Mouse (Mus musculus): Measurements from ENCODE around the gene Ostm1. TPM values are rescaled to one million over a fixed set of nuclear protein-coding genes. Genes with fewer than 3 reads are reported as not detected.

Ostm1 gene
- polyA plus RNA-seq, 1 experiment from 2014 or later, result 23.9 TPM

GRCm38 (mm10) chr10:42585596-42586305, 2.1 kb downstream of the Ostm1 start:
- no peak for DNase-seq (ENCODE audit: low spot score)
- ATAC-seq, result no peak
- H3K4me2 ChIP-seq (replicated peaks; ENCODE audit: low read depth, low read length), result no peak overlapping the region
- peaks cover 82% of the 10 kb centered on the region for H3K27me3 ChIP-seq (replicated peaks; ENCODE audit: insufficient read depth, low read length)
- TF ChIP-seq CTCF (IDR thresholded peaks at IDR 0.05), result no peak
- TF ChIP-seq EP300 (IDR thresholded peaks at IDR 0.05), result no peak
- no peaks in the 10 kb centered on the region for H3K36me3 ChIP-seq (ENCODE audit: insufficient read depth, low read length)
- WGBS, result 7% methylated on average over 22 of the region's 22 CpGs
- H3K27ac ChIP-seq (ENCODE audit: low read length), result no peak overlapping the region
- no peaks in the 10 kb centered on the region for H3K9me3 ChIP-seq (ENCODE audit: low read length)
- no peaks in the 10 kb centered on the region; the same call in 1 of the 2 replicates for H3K4me1 ChIP-seq (ENCODE audit: insufficient read depth, low read depth, low read length)
- no peak overlapping the region for H3K4me3 ChIP-seq (ENCODE audit: low read depth, low read length)
- H3K9ac ChIP-seq (replicated peaks; ENCODE audit: low read depth), result no peak overlapping the region

DNA sequence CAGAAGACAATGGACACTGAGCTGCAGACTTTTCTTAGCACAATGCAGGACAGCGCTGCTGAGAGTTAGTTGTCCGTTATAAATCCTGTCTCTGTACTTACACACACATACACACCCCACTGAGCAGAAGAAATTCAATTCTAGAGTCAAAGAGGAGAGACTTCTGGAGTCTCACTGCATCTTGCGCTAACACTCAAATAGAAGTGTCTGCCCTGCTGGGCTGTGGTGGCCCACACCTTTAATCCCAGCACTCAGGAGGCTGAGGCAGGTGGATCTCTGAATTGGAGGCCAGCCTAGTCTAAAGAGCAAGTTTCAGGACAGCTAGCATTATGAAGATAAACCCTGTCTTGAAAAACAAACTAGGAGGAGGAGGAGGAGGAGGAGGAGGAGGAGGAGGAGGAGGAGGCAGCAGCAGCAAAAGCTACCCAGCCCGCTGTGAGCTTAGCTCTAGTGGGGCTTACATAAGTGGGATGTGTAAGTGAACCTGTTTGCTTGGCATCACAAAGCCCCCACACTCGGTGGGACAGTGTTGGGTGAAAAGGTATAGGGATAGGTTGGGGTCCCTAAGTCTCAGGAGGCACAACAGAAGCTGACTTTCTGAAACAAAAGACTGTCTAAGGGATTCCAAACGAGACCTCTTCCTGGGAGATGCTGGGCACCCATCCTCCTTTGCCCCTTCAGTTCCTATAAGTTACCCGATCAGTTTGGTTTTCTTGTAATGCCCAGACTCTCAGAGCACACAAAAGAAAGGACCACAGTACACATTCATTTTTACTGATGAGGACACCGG, 4.5 kb downstream of the Ostm1 start:
- ATAC-seq, result no peak
- 5% methylated on average over 8 of the region's 8 CpGs for WGBS

GRCm38 (mm10) chr10:42589505-42589904, 5.9 kb downstream of the Ostm1 start:
- H3K36me3 ChIP-seq (ENCODE audit: insufficient read depth, low read length), result no peaks in the 10 kb centered on the region
- ATAC-seq (no peak), DNase-seq (ENCODE audit: low spot score) (no peak)
- H3K27ac ChIP-seq (ENCODE audit: low read length), result no peak overlapping the region
- no peak for TF ChIP-seq EP300 (IDR thresholded peaks at IDR 0.05)
- no peak for TF ChIP-seq CTCF (IDR thresholded peaks at IDR 0.05)
- peaks cover 81% of the 10 kb centered on the region for H3K27me3 ChIP-seq (replicated peaks; ENCODE audit: insufficient read depth, low read length)
- H3K9ac ChIP-seq (replicated peaks; ENCODE audit: low read depth), result no peak overlapping the region
- peaks cover 7% of the 10 kb centered on the region; the same call in 1 of the 2 replicates for H3K4me1 ChIP-seq (ENCODE audit: insufficient read depth, low read depth, low read length)
- 11% methylated on average over 5 of the region's 5 CpGs for WGBS
- no peaks in the 10 kb centered on the region for H3K9me3 ChIP-seq (ENCODE audit: low read length)
- no peak overlapping the region for H3K4me3 ChIP-seq (ENCODE audit: low read depth, low read length)
- no peak overlapping the region for H3K4me2 ChIP-seq (replicated peaks; ENCODE audit: low read depth, low read length)

More for the DNA sequence above, 4.5 kb downstream of the Ostm1 start:
- H3K27ac ChIP-seq (ENCODE audit: low read length), result no peak overlapping the region
- no peaks in the 10 kb centered on the region for H3K36me3 ChIP-seq (ENCODE audit: insufficient read depth, low read length)
- H3K27me3 ChIP-seq (replicated peaks; ENCODE audit: insufficient read depth, low read length), result peaks cover 86% of the 10 kb centered on the region
- peaks cover 7% of the 10 kb centered on the region; the same call in 1 of the 2 replicates for H3K4me1 ChIP-seq (ENCODE audit: insufficient read depth, low read depth, low read length)
- TF ChIP-seq EP300 (IDR thresholded peaks at IDR 0.05) (no peak), CTCF (IDR thresholded peaks at IDR 0.05) (no peak)
- H3K4me2 ChIP-seq (replicated peaks; ENCODE audit: low read depth, low read length), result no peak overlapping the region
- no peaks in the 10 kb centered on the region for H3K9me3 ChIP-seq (ENCODE audit: low read length)
- H3K9ac ChIP-seq (replicated peaks; ENCODE audit: low read depth), result no peak overlapping the region
- H3K4me3 ChIP-seq (ENCODE audit: low read depth, low read length), result no peak overlapping the region
- no peak for DNase-seq (ENCODE audit: low spot score)

- no peaks in the 10 kb centered on the region for H3K36me3 ChIP-seq (ENCODE audit: insufficient read depth, low read length)
- WGBS, result 3% methylated on average over 19 of the region's 19 CpGs
- H3K27me3 ChIP-seq (replicated peaks; ENCODE audit: insufficient read depth, low read length), result peaks cover 71% of the 10 kb centered on the region
- peaks cover 7% of the 10 kb centered on the region; the same call in 1 of the 2 replicates for H3K4me1 ChIP-seq (ENCODE audit: insufficient read depth, low read depth, low read length)
- no peak overlapping the region for H3K4me3 ChIP-seq (ENCODE audit: low read depth, low read length)
- DNase-seq (ENCODE audit: low spot score), result no peak
- TF ChIP-seq EP300 (IDR thresholded peaks at IDR 0.05) (no peak), CTCF (IDR thresholded peaks at IDR 0.05) (no peak)
- ATAC-seq, result no peak
- no peak overlapping the region for H3K27ac ChIP-seq (ENCODE audit: low read length)
- no peak overlapping the region for H3K4me2 ChIP-seq (replicated peaks; ENCODE audit: low read depth, low read length)
- H3K9me3 ChIP-seq (ENCODE audit: low read length), result no peaks in the 10 kb centered on the region
- H3K9ac ChIP-seq (replicated peaks; ENCODE audit: low read depth), result no peak overlapping the region
These were observed 6.9 kb downstream of the Ostm1 start for GRCm38 (mm10) chr10:42590261-42591184.

- Histone ChIP-seq H3K9ac (replicated peaks; ENCODE audit: low read depth) (no peak overlapping the region), H3K4me1 (ENCODE audit: insufficient read depth, low read depth, low read length) (peaks cover 7% of the 10 kb centered on the region; the same call in 1 of the 2 replicates), H3K4me2 (replicated peaks; ENCODE audit: low read depth, low read length) (peak overlapping the region; percentile 42), H3K9me3 (ENCODE audit: low read length) (no peaks in the 10 kb centered on the region), H3K36me3 (ENCODE audit: insufficient read depth, low read length) (no peaks in the 10 kb centered on the region), H3K4me3 (ENCODE audit: low read depth, low read length) (peak overlapping the region; percentile 29), H3K27ac (ENCODE audit: low read length) (no peak overlapping the region), H3K27me3 (replicated peaks; ENCODE audit: insufficient read depth, low read length) (peaks cover 65% of the 10 kb centered on the region)
- ATAC-seq, result no peak
- no peak for DNase-seq (ENCODE audit: low spot score)
- TF ChIP-seq EP300 (IDR thresholded peaks at IDR 0.05) (no peak), CTCF (IDR thresholded peaks at IDR 0.05) (no peak)
- WGBS, result under 1% methylated on average over 65 of the region's 67 CpGs
These were observed 7.8 kb downstream of the Ostm1 start for GRCm38 (mm10) chr10:42591185-42591992.
